Mouse (Mus musculus) right cerebral cortex, postnatal 10 days (tissue): ENCODE measurements around the gene Zfp536.

Source experiments
- DNase-seq, 2 experiments: peaks; one replicate each; pipeline ENCODE4 v3.0.0; 2021; ENCODE audit warnings: low spot score in 2 of 2

The Zfp536 gene

DNA sequence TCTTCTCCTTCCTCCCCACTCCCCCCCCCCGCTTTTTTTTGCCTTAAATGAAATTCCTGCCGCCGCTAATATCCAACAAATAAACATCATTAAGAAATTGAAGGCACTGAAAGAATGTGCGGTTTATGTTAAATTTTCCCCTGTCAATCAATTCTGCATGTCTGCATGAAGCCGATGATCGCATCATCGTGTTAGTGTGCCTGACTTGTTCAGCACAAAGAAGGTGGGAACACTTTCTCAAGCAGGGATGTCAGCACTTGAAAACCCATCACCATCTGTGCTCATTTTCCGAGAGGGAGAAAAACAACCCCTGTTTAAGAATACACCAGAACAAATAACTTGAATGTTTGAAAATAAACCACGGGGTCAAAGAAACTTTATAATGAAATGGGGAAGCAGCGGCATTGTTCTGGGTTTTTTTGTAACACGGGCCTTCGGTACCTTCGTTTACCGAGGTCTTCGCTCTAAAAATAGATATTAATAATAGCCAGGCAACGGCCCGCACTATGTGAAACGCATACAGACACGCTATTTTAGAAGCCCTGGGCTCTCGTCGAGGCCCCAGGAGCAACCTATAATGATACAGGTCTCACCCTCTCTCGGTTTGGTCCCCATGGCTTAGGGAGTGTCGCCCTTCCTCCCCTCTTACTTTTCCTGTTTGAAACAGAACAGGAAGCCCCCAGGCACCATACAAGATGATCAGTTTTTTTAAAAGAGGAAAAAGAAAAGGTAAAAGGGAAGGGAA lies 83.7 kb downstream of the Zfp536 start:
- no peak for DNase-seq

GRCm38 (mm10) chr7:37689107-37689511 lies 84.3 kb downstream of the Zfp536 start:
- no peak for DNase-seq

DNA sequence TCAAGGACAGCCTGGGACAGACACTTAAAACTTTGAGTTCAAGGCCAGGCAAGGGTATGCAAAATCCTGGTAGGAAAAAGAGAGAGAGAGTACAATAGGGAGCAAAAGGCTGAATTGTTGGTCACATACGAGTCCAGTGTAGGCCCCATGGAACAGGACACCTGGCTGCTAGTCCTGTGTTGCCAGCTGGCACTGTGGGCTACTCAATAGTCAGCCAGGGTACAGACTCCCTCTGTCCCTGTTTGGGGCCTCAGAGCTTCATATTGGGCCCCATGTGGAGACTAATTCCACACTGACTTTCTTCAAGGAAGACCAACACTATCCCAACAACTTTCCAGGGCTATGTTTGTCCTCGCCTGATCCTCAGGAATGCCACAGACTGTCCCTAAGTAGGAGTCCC lies 87.1 kb downstream of the Zfp536 start:
- no peak for DNase-seq

DNA sequence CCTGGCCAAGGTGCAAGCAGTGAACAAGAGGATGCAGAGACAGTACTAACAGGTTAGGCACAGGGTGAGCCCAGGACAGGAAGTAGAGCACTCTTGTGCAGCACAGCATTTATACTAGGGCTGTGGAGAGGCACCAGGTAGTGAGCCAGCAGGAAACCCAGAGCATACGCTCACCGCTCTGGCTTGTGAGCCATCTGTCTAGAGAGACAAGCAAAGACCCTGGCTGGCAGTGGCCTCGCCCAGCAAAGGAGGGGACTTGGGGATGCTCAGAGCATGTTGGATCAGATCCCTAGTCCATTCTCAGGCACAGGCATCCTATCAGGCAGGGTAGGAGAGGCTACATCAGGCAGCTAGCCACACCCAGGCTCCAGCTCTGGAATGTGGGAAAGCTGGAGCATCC lies 88.2 kb downstream of the Zfp536 start:
- no peak for DNase-seq

- DNase-seq: no peak
These were observed 92.1 kb downstream of the Zfp536 start for GRCm38 (mm10) chr7:37681335-37681734.

DNA sequence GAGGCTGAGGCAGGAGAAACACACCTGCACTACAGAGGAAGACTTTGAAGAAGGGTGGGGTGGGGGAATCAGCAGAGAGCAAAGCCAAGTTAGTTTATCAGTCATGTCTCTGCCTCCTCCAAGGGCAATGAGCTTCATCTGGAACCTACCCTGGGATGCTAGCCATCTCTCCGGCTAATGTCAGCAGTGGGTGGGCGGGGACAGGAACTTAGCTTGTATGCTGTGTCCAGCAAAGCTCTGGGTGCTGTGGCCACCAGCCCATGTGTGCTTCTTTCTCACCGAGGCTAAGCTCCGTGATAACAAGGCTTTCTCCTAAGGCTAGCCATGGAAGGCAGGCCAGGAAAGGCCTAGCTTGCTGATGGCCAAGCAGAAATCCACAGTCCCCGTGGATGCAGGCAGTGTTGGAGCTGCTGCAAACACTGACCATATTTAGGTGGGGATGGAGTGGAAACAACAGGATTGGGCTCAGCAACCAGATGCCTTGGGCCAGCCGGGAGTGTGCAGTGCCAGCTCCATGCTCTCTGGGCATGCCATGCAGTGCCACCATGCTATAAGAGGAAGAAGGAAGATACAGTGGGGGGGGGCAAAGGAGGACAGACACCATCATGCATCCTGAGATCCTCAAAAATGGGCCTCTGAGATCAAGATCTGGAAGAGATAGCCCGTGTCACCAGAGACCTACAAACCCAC lies 109.6 kb downstream of the Zfp536 start:
- DNase-seq: no peak

DNA sequence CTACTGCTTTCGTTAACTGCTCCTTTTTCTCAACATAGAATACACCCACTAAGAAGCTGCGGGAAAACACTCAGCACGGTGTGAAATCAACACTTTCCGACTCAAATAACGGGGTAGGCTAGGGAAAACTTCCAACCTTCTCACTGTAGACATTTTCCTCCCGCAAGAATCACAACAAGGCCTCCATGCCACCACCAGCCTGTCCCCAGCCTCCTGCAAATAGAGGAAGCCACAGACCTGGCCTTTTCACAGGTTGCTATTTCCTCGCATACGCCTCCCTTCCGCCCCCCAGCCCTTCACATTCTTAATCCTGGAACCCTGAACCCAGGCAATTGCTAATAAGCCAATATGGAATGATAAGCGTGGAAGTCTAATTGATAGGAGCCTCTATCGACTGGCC lies 124.8 kb downstream of the Zfp536 start:
- DNase-seq: no peak

DNA sequence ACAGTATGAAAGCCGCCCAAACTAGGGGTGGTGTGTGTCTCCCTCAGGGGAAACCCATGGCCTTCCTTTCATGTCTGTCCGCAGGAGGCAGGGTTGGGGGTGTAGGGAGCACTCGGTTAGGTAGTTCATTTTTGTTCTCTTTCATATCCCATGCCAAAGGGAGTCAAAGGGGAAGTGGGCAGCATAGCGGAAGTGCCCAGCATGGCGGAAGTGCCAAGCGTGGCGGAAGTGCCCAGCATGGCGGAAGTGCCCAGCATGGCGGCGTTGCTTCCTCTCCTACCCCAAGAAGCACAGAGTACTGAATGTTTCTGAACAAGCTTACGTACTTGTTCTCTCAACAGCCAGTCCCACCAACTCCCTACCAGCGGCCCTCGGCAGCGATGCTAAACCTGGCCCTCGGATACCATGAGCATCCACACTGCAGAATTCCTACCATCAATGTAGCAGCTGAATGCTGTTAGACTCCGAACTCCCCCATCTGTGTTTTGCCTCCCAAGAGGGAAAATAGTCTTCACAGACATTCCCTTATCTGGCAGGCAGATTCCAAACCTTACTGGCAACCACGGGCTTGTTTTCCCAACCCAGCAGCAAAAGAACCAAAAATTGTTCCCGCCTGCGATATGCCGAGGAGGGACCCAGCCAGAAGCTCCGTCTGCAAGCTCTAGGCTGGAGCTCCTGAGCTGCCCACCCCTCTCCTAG lies 125.4 kb downstream of the Zfp536 start:
- peak; percentile 39 to 51 for DNase-seq

DNA sequence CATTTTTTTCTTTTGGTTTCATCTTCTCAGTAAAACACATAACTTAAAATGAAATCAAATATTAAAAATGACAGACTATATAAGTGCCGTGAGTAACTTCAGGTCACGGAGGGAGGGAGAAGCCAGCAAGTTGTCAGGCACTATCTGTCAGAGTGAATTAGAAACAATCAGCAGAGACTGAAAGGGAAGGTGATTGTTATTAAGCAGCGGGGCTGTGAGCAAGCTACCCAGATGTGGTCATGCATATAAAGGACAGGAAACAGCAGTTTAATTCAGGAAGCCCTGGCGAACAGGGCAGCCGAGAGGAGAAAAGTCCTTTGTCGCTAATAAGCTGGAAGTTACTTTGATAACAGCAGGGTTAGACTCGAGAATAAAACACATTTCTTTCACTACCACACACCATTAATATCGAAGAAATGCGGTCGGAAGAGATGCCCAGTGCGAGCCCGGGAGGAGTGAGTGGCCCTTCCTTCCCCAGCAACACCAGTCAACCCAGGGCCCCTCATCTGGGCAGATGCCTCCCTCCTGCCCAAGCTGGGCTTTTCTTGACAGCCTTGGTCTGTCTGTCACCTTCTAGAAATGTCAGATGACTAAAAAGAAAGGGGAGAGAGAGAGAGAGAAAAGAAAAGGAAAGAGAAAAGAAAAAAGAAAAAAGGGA lies 133.6 kb downstream of the Zfp536 start:
- no peak for DNase-seq

GRCm38 (mm10) chr7:37634812-37635211 lies 138.6 kb downstream of the Zfp536 start:
- no peak for DNase-seq

DNA sequence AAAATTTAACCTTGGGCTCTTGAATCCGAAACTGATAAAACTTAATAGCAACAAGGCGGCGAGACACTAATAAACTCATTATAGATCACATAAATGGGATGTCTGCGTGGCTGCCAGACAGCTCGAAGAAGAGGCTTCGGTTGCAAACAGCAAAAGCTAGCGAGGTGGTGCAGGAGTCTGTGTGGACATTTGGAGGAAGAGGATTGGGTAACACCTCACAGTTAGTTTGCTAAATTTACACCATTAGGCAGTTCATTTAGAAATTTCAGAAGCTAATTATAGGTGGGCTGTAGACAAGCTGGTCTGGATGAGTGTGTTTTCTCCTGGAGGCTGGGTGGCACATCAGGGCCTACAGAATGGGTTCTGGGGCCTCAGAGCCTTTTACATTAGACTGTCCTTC lies 143.0 kb downstream of the Zfp536 start:
- no peak for DNase-seq

DNA sequence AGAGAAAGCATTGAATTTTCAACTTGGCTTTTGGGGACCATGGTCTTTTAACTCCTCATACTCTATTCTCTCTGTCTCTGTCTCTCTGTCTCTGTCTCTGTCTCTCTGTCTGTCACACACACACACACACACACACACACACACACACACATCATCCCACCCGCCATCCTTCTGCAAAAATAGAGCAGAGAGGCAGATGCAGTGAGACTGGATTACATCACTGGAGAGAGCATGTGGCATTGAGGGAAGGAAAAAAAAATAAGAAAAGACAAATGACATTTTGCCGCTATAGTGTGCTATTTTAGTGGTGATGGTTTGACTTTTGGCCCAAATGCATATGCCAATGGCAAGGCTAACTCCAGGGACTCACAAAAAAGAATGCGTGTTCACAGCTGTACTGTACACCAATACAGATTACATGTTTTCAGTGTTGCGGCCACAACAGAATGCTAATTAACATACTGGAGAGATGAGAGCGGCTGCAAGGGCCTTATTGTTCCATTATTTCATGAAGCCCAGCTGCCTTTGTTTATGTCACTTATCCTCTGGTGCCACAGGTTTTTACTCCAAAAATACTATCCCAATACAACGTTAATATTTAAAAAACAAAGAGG lies 145.4 kb downstream of the Zfp536 start:
- DNase-seq: no peak

GRCm38 (mm10) chr7:37625758-37626157 lies 147.7 kb downstream of the Zfp536 start:
- DNase-seq: peak in 1 of 2 experiments; percentile 43

GRCm38 (mm10) chr7:37624759-37625340 lies 148.6 kb downstream of the Zfp536 start:
- DNase-seq: peak; percentile 42 to 46

GRCm38 (mm10) chr7:37623903-37624758 lies 149.3 kb downstream of the Zfp536 start:
- peak; percentile 81 to 83 for DNase-seq

- no peak for DNase-seq
These were observed 154.2 kb downstream of the Zfp536 start for GRCm38 (mm10) chr7:37619254-37619653.

- DNase-seq: no peak
These were observed 155.6 kb downstream of the Zfp536 start for GRCm38 (mm10) chr7:37617880-37618279.

DNA sequence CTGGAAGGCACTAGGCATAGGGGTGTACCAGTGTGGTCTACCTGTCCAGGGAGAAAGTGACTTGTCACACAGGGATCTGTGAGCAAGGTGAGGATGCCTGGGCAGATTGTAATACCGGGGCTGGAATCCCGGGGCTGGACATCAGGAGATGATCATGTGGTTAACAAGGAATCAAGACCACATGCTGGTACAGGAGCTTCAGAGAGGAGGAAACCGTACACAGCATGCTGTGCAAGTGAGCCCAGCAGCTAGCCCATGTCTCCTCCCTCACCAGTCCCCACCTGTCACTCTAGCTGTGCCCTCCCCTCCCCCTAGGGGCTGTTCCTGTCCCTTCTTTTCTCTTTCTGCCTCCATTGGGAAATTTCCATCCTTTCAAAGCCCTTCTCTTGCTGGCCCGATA lies 157.5 kb downstream of the Zfp536 start:
- DNase-seq: no peak

- DNase-seq: no peak
These were observed 159.1 kb downstream of the Zfp536 start for GRCm38 (mm10) chr7:37614381-37614780.

GRCm38 (mm10) chr7:37608556-37608955 lies 164.9 kb downstream of the Zfp536 start:
- DNase-seq: no peak
